Mouse (Mus musculus): ENCODE results near the gene Entpd1.
"Not testable (repeated sequence)": the region's sequence is repeated elsewhere in the genome, so short reads cannot be mapped to it uniquely, and the experiment has no call there.

Gene Entpd1

GRCm38 (mm10) chr19:40611830-40612506, at the start of gene Entpd1, which contains the start of gene Tctn3:
Entpd1 (plus strand) TSS chr19:40612366.
Tctn3 (minus strand) TSS chr19:40612233.
- DNase-seq (ENCODE audit: low spot score in 2 of 2), result peak; percentile 86 to 94

GRCm38 (mm10) chr19:40563880-40564645, 48.1 kb upstream of the Entpd1 start:
- DNase-seq (ENCODE audit: low spot score in 2 of 2), result no peak

DNA sequence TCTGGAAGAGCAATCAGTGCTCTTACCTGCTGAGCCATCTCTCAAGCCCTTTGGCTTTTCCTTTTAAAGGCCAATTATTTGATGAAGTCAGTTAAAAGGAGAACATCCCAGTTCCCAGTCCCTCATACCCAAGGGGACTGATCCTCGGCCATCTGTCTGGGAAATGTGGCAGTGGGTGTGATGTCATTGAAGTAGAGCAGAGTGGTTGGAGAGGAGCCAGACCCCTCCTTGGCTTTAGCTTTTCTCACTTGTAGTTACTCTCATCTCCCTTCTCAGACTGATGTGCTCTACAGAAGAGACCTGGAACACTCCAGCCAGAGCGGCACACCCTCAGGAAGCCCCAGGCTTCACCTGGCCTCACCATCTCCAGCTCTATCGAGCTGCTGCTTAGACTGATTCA, 44.5 kb upstream of the Entpd1 start:
- no peak for DNase-seq (ENCODE audit: low spot score in 2 of 2)

DNA sequence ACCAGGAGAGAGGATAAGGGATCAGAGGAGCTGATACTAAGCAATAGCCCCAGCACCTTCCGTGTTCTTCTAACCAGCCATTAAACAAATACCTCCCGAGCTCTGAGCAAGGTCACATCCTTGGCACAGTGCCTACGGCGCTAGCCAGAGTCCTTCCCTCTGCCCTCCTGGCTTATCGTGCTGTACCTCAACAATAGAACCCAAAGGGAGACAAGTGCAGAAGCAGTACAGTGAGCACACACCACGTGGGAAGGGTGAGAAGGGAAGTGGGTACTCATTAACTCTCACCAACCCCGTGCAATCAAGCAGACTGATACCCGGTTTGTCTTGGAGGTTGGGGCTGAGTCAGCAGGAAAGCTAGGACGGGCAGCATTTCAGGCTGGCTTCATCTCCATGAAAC, 41.4 kb upstream of the Entpd1 start:
- no peak for DNase-seq (ENCODE audit: low spot score in 2 of 2)

DNA sequence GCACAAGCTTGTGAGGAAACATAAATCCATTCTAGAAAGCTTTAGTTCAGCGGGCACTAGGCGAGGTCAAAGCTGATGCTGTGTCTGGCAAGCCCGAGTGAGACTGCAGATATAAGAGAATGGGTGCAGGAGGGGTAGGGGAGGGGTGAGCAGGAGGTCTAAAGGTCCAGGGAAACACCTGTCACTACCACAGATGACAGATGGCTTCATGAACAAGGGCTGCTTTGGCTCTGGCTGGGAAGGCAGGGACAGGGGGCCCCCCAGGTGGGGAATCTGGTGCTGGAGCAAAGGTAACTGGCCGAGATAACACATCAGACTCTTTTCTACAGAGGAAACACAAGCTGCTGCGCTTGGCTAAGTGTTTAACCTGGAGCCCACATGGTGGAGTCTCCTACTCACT, 36.7 kb upstream of the Entpd1 start:
- DNase-seq (ENCODE audit: low spot score in 2 of 2), result no peak

GRCm38 (mm10) chr19:40580902-40581301, 31.3 kb upstream of the Entpd1 start:
- no peak for DNase-seq (ENCODE audit: low spot score in 2 of 2)

GRCm38 (mm10) chr19:40581662-40582061, 30.5 kb upstream of the Entpd1 start:
- DNase-seq (ENCODE audit: low spot score in 2 of 2), result no peak

GRCm38 (mm10) chr19:40586908-40587307, 25.3 kb upstream of the Entpd1 start:
- no peak for DNase-seq (ENCODE audit: low spot score in 2 of 2)

- DNase-seq (ENCODE audit: low spot score in 2 of 2), result no peak
Measured at GRCm38 (mm10) chr19:40587491-40588292, 24.5 kb upstream of the Entpd1 start.

DNA sequence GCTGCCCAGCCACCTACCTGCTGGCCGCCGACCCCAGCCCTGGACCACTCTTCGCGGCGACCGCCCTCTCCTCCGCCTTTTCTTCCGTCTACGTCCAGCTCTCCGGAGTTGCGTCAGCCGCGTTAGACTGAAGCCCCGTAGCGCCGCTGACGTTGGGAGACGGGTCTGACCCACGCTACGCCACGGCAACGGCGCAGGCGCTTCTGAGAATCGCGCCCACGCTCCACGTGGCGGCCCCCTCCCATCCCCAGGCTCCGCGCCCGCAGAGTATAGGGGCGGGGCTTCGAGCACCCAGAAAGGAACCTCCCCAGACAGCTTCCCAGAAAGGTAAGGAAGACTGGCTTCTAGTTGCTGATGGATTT, 23.9 kb upstream of the Entpd1 start, which contains the start of gene Aldh18a1:
Gene Aldh18a1 (minus strand): TSS at position 171 of the 362 bp plus-strand sequence.
- peak; percentile 84 to 92 for DNase-seq (ENCODE audit: low spot score in 2 of 2)

GRCm38 (mm10) chr19:40588847-40589529, 23.2 kb upstream of the Entpd1 start:
- DNase-seq (ENCODE audit: low spot score in 2 of 2), result peak; percentile 82 to 92

DNA sequence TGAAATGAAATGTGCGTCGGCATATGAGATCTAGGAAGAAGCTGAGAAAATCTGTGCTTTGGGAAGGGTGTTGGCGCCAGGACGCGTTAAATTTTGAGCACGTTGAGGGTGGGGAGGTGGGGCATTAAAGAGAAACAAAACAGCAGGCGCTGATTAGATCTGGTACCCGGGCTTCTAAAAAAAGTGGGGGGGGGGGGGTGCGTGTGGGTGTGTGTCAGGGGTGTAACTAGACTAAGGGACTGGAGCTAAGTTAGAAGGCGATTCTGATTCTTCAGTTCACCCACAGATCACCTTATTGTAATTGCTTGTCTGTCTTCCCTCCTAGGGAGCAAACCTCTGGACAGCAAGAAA, 22.7 kb upstream of the Entpd1 start:
- DNase-seq (ENCODE audit: low spot score in 2 of 2), result no peak

- no peak for DNase-seq (ENCODE audit: low spot score in 2 of 2)
Measured at GRCm38 (mm10) chr19:40595231-40595630, 16.9 kb upstream of the Entpd1 start.

DNA sequence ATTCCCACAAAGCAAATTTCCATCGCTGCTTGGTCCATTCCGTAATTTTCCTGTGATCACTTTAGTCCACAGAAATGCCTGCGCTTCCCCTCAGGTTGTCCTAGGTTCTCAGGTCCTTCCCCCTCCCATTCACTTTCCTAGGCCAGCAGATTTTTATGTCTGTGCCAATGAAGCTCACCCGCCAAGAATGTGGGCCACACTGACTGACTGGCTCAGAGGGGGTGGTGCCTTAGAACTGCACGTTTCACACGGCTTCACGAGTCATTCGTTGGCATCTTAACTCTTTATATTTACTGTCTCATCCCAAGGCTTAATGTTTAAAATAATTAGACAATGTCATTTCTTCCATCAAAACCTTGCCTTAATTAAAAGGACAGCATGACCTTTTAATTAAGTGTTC, 16.3 kb upstream of the Entpd1 start:
- DNase-seq (ENCODE audit: low spot score in 2 of 2), result no peak

- not testable (repeated sequence) for DNase-seq (ENCODE audit: low spot score in 2 of 2)
Measured at GRCm38 (mm10) chr19:40600846-40601245, 11.3 kb upstream of the Entpd1 start.

DNA sequence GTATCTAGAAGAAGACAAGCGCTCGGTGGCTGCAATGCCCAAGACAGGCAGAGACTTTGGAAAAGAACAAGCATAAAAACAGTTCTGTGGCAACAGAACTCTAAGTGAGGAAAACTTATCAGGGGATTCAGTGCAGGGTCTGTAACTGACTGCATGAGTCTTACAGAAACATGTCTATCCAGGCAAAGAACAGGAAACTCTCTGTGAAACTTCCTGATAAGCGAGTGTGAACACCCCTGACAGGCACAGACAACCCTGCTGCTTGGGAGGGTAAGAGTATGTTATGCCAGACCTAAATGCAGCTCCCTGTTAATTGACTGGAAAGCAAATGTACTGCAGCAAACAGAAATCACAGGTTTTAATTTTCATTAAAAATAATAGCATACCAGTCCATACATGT, 10.3 kb upstream of the Entpd1 start:
- DNase-seq (ENCODE audit: low spot score in 2 of 2), result no peak

DNA sequence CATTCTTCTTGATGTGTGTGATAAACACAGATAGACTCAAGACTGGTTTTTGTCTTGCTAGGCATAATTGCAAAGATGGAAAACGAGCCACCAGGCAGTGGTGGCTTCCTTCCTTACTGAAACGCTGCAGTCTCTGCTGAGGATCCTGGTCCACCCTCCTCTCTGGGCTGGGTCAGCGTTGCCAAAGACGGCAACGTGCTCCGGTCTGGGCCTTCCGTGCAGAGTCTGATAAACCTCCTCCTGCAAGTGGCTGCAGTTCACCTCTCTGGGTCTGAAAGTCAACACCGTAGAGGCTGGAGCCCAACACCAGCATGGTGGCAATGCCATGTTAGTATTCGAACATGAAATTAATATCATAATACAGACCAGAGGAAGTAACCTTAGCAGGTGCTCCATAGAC, 7.0 kb upstream of the Entpd1 start:
- no peak for DNase-seq (ENCODE audit: low spot score in 2 of 2)

GRCm38 (mm10) chr19:40607676-40608075, 4.5 kb upstream of the Entpd1 start:
- no peak for DNase-seq (ENCODE audit: low spot score in 2 of 2)

DNA sequence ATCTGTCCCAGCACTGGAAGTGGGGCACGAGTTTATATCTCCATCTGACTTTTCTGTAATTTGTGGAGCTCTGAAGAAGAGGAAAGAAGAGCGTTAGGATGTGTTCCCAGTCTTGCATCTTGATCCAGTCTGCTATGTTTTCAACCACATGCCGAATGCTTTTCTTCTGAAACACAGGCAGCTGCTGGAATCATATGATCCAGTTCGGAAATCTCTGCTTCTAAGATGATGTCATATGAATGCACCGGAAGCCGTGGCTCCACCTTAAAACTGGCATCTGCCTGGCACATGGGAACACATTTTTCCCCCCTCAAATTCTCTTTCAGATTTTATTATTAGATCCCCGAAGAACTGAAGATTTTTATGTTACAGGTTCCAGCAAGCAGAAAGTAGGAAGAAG, 2.6 kb downstream of the Entpd1 start:
- DNase-seq (ENCODE audit: low spot score in 2 of 2), result no peak

DNA sequence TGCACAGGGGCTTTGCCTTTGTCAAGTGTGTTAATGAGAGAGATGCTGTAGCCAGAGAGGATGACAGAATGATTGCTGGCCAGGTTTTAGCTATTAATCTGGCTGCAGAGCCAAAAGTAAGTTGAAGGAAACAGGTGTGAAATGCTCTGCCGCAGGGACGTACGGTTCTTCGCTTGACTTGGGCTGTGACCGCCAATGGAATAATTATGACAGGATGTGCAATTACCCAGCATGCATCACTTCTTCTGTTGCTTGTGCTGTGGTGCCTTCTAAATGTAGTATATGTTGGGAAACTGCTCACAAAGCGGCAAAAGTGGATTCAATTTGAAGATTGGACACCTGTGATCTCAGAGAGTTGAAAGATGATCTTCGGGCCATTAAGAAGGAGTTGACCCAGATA, 3.9 kb downstream of the Entpd1 start:
- DNase-seq (ENCODE audit: low spot score in 2 of 2), result no peak

DNA sequence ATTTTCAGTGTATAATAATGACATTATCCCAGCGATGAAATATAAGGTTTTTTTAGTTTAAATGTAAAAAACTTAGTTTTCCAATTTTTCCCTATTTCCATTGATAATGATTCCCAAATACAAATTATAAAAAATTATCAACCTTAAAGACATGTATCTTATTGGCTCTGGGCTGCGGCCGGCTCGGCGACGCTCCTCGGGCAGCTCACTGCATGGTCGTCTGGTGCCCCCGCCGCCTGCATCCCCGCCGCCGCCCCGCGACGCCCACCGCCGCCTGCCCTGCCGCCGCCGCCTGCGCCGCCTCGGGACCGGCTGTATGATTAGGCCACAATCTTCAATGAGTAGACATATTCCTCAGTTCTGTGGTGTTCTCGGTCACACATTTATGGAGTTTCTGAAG, 9.4 kb downstream of the Entpd1 start:
- DNase-seq (ENCODE audit: low spot score in 2 of 2), result not testable (repeated sequence)

- no peak for DNase-seq (ENCODE audit: low spot score in 2 of 2)
Measured at GRCm38 (mm10) chr19:40625935-40626334, 13.8 kb downstream of the Entpd1 start.
